Mouse (Mus musculus) hindbrain, embryonic 11.5 days (tissue): ENCODE data around the gene Draxin. TPM values are rescaled to one million over a fixed set of nuclear protein-coding genes. Genes with fewer than 3 reads are reported as not detected.

ENCODE experiments used
- ATAC-seq: fragments of 200-750 bp; cut with Nextera tagmentation; 2 replicates; pipeline ENCODE4 v1.8.0; 2017; ENCODE audit warnings: mild to moderate bottlenecking, moderate TSS enrichment, moderate library complexity; ENCODE audit not compliant: low FRiP score
- DNase-seq: peaks from one replicate; pipeline ENCODE4 v3.0.0-alpha.2; 2015; ENCODE audit warnings: low spot score
- H3K27ac ChIP-seq: fragments of 300-500 bp; sonication (generic); 2 replicates; pipeline ENCODE4 v1.5.1; 2014; ENCODE audit warnings: mild to moderate bottlenecking, low read depth, low read length
- H3K27me3 ChIP-seq: fragments of 300-500 bp; sonication (generic); 2 replicates; pipeline ENCODE4 v1.6.1; 2014; ENCODE audit warnings: mild to moderate bottlenecking, low read length, moderate library complexity, mixed read lengths; ENCODE audit not compliant: control insufficient read depth, insufficient read depth
- H3K36me3 ChIP-seq: fragments of 300-500 bp; sonication (generic); 2 replicates; pipeline ENCODE4 v1.6.1; 2014; ENCODE audit warnings: mild to moderate bottlenecking, low read length, moderate library complexity, mixed read lengths; ENCODE audit not compliant: control insufficient read depth, insufficient read depth
- H3K4me1 ChIP-seq: fragments of 300-500 bp; sonication (generic); replicated peaks from 2 replicates; pipeline ENCODE4 v1.6.1; 2014; ENCODE audit warnings: low read length, mixed read lengths; ENCODE audit not compliant: control insufficient read depth, insufficient read depth
- H3K4me2 ChIP-seq: fragments of 300-500 bp; sonication (generic); replicated peaks from 2 replicates; pipeline ENCODE4 v1.6.1; 2014; ENCODE audit warnings: mild to moderate bottlenecking, low read depth, low read length
- H3K4me3 ChIP-seq: fragments of 300-500 bp; sonication (generic); 2 replicates; pipeline ENCODE4 v1.5.1; 2014; ENCODE audit warnings: low read depth, low read length
- H3K9ac ChIP-seq: fragments of 300-500 bp; sonication (generic); 2 replicates; pipeline ENCODE4 v1.6.1; 2014; ENCODE audit warnings: low read depth, low read length
- H3K9me3 ChIP-seq: fragments of 300-500 bp; sonication (generic); 2 replicates; pipeline ENCODE4 v1.6.1; 2016; ENCODE audit warnings: low read length; ENCODE audit not compliant: control insufficient read depth
- WGBS: fragments of 180-500 bp; shearing (Covaris S2); extraction: QIAGEN DNeasy Blood & Tissue Kit; methylation state at CpG from one replicate; pipeline ENCODE4 v1.1.7; 2014; 5-methylcytosine and 5-hydroxymethylcytosine counted together
- polyA plus RNA-seq: library from polyadenylated mRNA; unstranded; fragments of >200 nt; fragmentation: Nextera tagmentation; extraction: Ambion mirVana; gene quantifications from 2 replicates; pipeline ENCODE4 v1.2.1, GENCODE M21; 2014

The Draxin gene
- polyA plus RNA-seq, 1 experiment from 2014 or later: 13.8 TPM

GRCm38 (mm10) chr4:148158436-148159348 is 28.2 kb upstream of the Draxin start:
- ATAC-seq: peak; percentile 25; the same call in 1 of the 2 replicates
- peaks cover 27% of the 10 kb centered on the region for H3K27me3 ChIP-seq

DNA sequence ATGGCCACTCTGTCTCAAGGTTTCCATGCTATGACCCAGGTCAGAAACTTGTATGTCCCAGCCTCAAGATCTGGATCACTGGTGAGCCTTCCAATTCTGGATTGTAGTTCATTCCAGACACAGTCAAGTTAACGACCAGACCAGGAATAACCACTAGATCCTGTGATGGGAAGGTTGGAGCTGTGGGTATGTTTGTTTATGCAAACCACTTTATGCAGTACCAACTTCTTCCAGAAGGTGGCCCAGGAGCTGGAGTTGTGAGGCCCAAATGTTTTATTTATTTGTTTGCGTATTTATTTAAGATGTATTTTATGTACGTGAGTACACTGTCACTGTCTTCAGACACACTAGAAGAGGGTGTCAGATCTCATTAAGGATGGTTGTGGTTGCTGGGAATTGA is 24.5 kb upstream of the Draxin start:
- Histone ChIP-seq H3K9me3 (no peaks in the 10 kb centered on the region), H3K9ac (no peak overlapping the region), H3K36me3 (peaks cover 5% of the 10 kb centered on the region; the same call in 1 of the 2 replicates), H3K4me1 (peaks cover 6% of the 10 kb centered on the region), H3K27ac (no peak overlapping the region), H3K4me3 (no peak overlapping the region), H3K4me2 (no peak overlapping the region), H3K27me3 (no peaks in the 10 kb centered on the region)
- WGBS: 67% methylated on average over 3 of the region's 3 CpGs
- DNase-seq (peak; percentile 76), ATAC-seq (no peak)

More at GRCm38 (mm10) chr4:148158436-148159348, 28.2 kb upstream of the Draxin start:
- Histone ChIP-seq H3K36me3 (peaks cover 5% of the 10 kb centered on the region; the same call in 1 of the 2 replicates), H3K4me1 (peaks cover 8% of the 10 kb centered on the region), H3K4me2 (peak overlapping the region; percentile 93), H3K27ac (peak overlapping the region; percentile 91), H3K9me3 (no peaks in the 10 kb centered on the region), H3K4me3 (peak overlapping the region; percentile 73), H3K9ac (peak overlapping the region; percentile 85)
- WGBS: 24% methylated on average over 27 of the region's 27 CpGs
- peak; percentile 73 for DNase-seq

DNA sequence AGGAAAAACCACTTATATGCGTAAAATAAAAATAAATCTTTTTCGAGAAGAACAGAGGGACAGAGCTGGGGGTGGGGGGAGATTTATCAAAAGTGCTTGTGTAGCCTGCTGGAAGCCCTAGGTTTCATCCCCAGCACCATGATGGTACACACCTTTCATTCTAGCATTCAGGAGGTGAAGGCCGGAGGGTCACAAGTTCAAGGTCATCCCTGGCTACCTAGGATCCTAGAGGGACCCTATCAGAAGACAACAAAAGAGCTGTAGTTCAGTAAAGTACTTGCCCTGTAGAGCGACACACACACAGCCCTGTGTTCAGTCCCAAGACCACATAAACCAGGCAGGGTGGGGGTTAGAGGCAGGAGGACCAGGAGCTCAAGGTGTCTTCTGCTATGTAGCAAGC is 23.5 kb upstream of the Draxin start:
- H3K27ac ChIP-seq: no peak overlapping the region
- over 99% methylated on average over 4 of the region's 4 CpGs for WGBS

DNA sequence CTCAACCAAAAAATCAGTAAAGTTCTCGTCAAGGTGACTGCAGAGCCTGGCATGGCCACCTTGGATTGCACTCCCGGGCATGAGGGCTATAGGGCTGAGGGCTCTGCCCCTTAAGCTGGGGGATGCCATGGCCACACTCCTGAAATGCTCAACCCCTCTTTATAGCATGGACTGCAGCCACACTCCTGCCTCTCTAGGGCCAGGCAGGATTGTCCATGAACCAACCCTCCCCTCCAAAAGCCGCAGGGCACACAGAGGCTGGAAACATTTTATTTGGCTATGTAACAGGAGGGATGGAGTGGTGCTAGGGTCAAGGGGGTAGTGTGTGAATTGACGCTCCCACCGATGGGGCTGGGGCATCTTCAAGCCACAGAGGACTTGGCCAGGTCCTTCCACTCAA is 22.0 kb upstream of the Draxin start:
- H3K36me3 ChIP-seq: peaks cover 5% of the 10 kb centered on the region; the same call in 1 of the 2 replicates
- no peaks in the 10 kb centered on the region for H3K27me3 ChIP-seq
- 0 out of 2 replicates have a peak overlapping the region, but pooled peaks have one; percentile 6 for H3K27ac ChIP-seq
- no peaks in the 10 kb centered on the region for H3K9me3 ChIP-seq
- DNase-seq: no peak
- WGBS: 79% methylated on average over 5 of the region's 5 CpGs
- no peak for ATAC-seq
- no peak overlapping the region for H3K4me2 ChIP-seq
- 0 out of 2 replicates have a peak overlapping the region, but pooled peaks have one; percentile 7 for H3K9ac ChIP-seq
- H3K4me3 ChIP-seq: no peak overlapping the region
- H3K4me1 ChIP-seq: no peaks in the 10 kb centered on the region; the same call in 1 of the 2 replicates

More for the DNA sequence above, 23.5 kb upstream of the Draxin start:
- ATAC-seq: no peak
- H3K36me3 ChIP-seq: peaks cover 5% of the 10 kb centered on the region; the same call in 1 of the 2 replicates
- H3K27me3 ChIP-seq: no peaks in the 10 kb centered on the region
- H3K9me3 ChIP-seq: no peaks in the 10 kb centered on the region
- no peak overlapping the region for H3K9ac ChIP-seq
- DNase-seq: no peak
- no peak overlapping the region for H3K4me2 ChIP-seq
- H3K4me3 ChIP-seq: no peak overlapping the region
- H3K4me1 ChIP-seq: peaks cover 6% of the 10 kb centered on the region

DNA sequence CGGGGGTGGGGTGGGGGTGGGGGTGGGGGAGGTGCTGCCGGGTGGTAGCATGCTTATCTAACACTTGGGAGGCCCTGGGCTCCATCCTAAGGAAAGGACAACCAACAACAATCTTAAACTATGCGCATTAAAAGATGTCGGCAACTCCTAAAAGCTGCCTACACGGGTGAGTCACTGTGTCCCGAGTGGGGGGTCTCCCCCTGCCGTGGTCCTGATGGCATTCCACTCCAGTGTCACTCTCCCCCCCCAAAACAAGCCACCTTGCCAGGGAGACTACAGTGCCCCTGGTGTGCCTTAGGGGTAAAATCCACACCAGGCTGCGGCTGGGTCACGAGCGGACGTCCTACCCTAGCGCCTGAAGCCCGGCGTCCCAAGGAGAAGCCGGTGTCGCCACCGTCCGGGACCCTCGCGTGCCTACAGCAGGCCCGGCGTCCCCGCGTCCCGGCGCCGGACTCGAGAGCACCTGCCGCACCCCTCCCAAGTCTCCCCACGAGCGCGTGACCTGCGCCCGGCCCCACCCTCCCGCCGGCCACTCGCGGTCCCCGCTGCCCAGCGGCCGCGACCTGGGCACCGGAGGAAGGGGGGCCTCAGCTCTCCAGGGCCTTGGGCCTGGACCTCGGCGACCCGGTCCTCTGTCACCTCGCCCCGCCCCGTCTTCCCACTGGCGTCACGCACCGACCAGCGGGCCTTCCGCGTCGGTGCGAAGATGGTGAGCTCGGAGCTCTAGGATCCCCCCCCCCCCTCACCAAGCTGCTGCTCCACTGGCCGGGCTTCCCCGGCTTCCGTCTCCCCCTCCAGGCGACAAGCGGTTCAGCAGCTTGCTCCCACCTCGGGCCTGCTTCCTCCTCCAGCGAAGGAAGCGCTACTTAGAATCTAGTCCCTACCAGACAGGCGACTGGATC is 21.0 kb upstream of the Draxin start, which contains the start of gene Fbxo6:
Gene Fbxo6, minus strand, starts transcription at position 874 of the 902 bp plus-strand sequence.
- Histone ChIP-seq H3K4me2 (peak within 1 kb of the TSS; percentile 97), H3K27me3 (no peaks in the 10 kb centered on the region), H3K27ac (peak within 1 kb of the TSS; percentile 90), H3K4me1 (no peaks in the 10 kb centered on the region; the same call in 1 of the 2 replicates), H3K9ac (peak within 1 kb of the TSS; percentile 77), H3K36me3 (no peaks in the 10 kb centered on the region), H3K4me3 (peak within 1 kb of the TSS; percentile 56), H3K9me3 (no peaks in the 10 kb centered on the region)
- DNase-seq: peak; percentile 90
- 1% methylated on average over 58 of the region's 67 CpGs for WGBS
- ATAC-seq: peak; percentile 93

DNA sequence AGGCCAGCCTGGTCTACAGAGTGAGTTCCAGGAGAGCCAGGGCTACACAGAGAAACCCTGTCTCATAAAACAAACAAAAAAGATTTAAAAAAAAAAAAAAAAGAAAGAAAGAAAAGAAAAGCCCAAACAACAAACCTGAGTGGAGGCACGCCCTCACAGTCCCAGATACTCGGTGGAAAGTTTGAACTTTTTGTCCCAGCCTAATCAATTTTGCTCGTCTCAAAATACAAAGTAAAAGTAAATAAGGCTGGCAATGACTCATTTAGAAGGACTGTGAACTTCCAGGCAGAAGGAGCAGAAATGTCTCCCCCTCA is 20.4 kb upstream of the Draxin start:
- no peak for ATAC-seq
- Histone ChIP-seq H3K27ac (no peak overlapping the region), H3K9me3 (no peaks in the 10 kb centered on the region), H3K4me2 (peak overlapping the region; percentile 97), H3K4me3 (peak overlapping the region; percentile 56; the same call in 1 of the 2 replicates), H3K4me1 (no peaks in the 10 kb centered on the region; the same call in 1 of the 2 replicates), H3K36me3 (no peaks in the 10 kb centered on the region), H3K9ac (peak overlapping the region; percentile 77), H3K27me3 (no peaks in the 10 kb centered on the region)
- DNase-seq: no peak
- 60% methylated on average over 3 of the region's 3 CpGs for WGBS

- no peak overlapping the region for H3K4me2 ChIP-seq
- no peaks in the 10 kb centered on the region; the same call in 1 of the 2 replicates for H3K36me3 ChIP-seq
- DNase-seq (no peak), ATAC-seq (no peak)
- H3K9me3 ChIP-seq: no peaks in the 10 kb centered on the region
- no peak overlapping the region for H3K27ac ChIP-seq
- no peak overlapping the region for H3K9ac ChIP-seq
- 41% methylated on average over 7 of the region's 7 CpGs for WGBS
- H3K4me3 ChIP-seq: no peak overlapping the region
- H3K4me1 ChIP-seq: no peaks in the 10 kb centered on the region; the same call in 1 of the 2 replicates
- H3K27me3 ChIP-seq: no peaks in the 10 kb centered on the region
Observed at GRCm38 (mm10) chr4:148150242-148150641, 19.7 kb upstream of the Draxin start.

DNA sequence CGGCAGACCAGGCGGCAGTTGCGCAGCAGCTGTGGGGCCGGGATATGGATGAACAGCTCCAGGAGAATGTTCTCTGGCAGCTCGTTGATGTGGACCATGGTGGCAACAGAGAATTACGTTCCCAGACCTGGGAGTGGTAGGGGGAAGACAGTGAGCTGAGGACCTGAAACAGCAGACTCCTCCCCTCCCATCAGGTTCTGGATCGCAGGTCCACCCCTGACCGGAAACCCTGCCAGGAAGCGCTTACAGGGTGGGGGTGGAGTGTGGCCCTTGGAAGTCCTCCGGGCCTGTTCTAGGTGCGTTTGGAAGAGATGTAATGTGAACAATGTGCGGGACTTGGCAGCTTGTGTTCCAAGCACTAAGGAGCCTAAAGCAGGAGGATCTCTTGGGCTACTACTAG is 19.0 kb upstream of the Draxin start:
- no peak for DNase-seq
- Histone ChIP-seq H3K4me2 (no peak overlapping the region), H3K27me3 (no peaks in the 10 kb centered on the region), H3K36me3 (no peaks in the 10 kb centered on the region; the same call in 1 of the 2 replicates), H3K27ac (no peak overlapping the region), H3K9ac (no peak overlapping the region), H3K4me1 (no peaks in the 10 kb centered on the region; the same call in 1 of the 2 replicates), H3K4me3 (no peak overlapping the region), H3K9me3 (no peaks in the 10 kb centered on the region)
- ATAC-seq: no peak
- WGBS: 66% methylated on average over 12 of the region's 12 CpGs
